In genomic region chr7:105736911-105737521, GRCm38 (mm10) we compare ENCODE assay signal across 8 mouse cellular contexts. TPM values are rescaled to one million over a fixed set of nuclear protein-coding genes. Genes with fewer than 3 reads are reported as not detected.
DNase-seq lines count a peak whose midpoint lies in the region; ATAC-seq and TF ChIP-seq lines count a peak whose summit lies in the region.

Gene Rrp8, minus strand, starts transcription at chr7:105737385.

- no peak for TF ChIP-seq CTCF in MEL (IDR thresholded peaks at IDR 0.05 in 2 of 3, conservative IDR thresholded peaks at IDR 0.05 in 1 of 3; ENCODE audit: control insufficient read depth in 1 of 3, insufficient read depth in 1 of 3, low read depth in 2 of 3, low read length in 3 of 3, poor library complexity in 1 of 3, severe bottlenecking in 1 of 3)

- no peak for TF ChIP-seq EP300 in MEL (IDR thresholded peaks at IDR 0.05; ENCODE audit: low read depth in 1 of 2, low read length in 2 of 2)

- H3K4me3 ChIP-seq in MEL (ENCODE audit: control insufficient read depth in 1 of 2, insufficient read depth in 1 of 2, low read depth in 2 of 2, low read length in 2 of 2): peak within 1 kb of the TSS; percentile 77 to 99
- H3K4me3 ChIP-seq in embryonic facial prominence, embryonic 10.5 days: peak within 1 kb of the TSS; percentile 78
- peak within 1 kb of the TSS; percentile 71 for H3K4me3 ChIP-seq in heart, embryonic 11.5 days (ENCODE audit: low read depth, low read length)
- peak within 1 kb of the TSS; percentile 90 for H3K4me3 ChIP-seq in kidney, embryonic 14.5 days (ENCODE audit: low read length)
- peak within 1 kb of the TSS; percentile 92 for H3K4me3 ChIP-seq in liver, embryonic 15.5 days (replicated peaks)

- WGBS in embryonic facial prominence, embryonic 10.5 days: under 1% methylated on average over 30 of the region's 30 CpGs
- under 1% methylated on average over 30 of the region's 30 CpGs for WGBS in heart, embryonic 11.5 days (ENCODE audit: insufficient replicate concordance)
- WGBS in kidney, embryonic 14.5 days: 0% methylated on average over 30 of the region's 30 CpGs
- under 1% methylated on average over 30 of the region's 30 CpGs for WGBS in liver, embryonic 15.5 days (ENCODE audit: insufficient replicate concordance)

- no peaks in the 10 kb centered on the region for H3K9me3 ChIP-seq in MEL (replicated peaks; ENCODE audit: insufficient read depth, low read length)
- H3K9me3 ChIP-seq in embryonic facial prominence, embryonic 10.5 days: no peaks in the 10 kb centered on the region
- H3K9me3 ChIP-seq in heart, embryonic 11.5 days (replicated peaks; ENCODE audit: control insufficient read depth, low read length): no peaks in the 10 kb centered on the region
- no peaks in the 10 kb centered on the region for H3K9me3 ChIP-seq in kidney, embryonic 14.5 days (ENCODE audit: control insufficient read depth, low read length)
- H3K9me3 ChIP-seq in liver, embryonic 15.5 days (replicated peaks): no peaks in the 10 kb centered on the region

- no peak; the same call in 1 of the 2 replicates for ATAC-seq in heart, embryonic 11.5 days (replicated peaks; ENCODE audit: insufficient number of reproducible peaks, low FRiP score, low TSS enrichment)
- 0 out of 2 replicates have a peak, but pooled peaks have one; percentile 1 for ATAC-seq in kidney, embryonic 14.5 days (ENCODE audit: low FRiP score, low TSS enrichment)
- ATAC-seq in liver, embryonic 15.5 days (ENCODE audit: insufficient read depth): peak; percentile 33

- no peak for TF ChIP-seq POLR2A in MEL (IDR thresholded peaks at IDR 0.05; ENCODE audit: control insufficient read depth in 1 of 2, insufficient read depth in 1 of 2, low read depth in 1 of 2, low read length in 2 of 2, poor library complexity in 1 of 2)

- H3K27ac ChIP-seq in MEL (ENCODE audit: control insufficient read depth, low read depth, low read length): peak within 1 kb of the TSS; percentile 74
- H3K27ac ChIP-seq in embryonic facial prominence, embryonic 10.5 days (replicated peaks): peak within 1 kb of the TSS; percentile 90
- H3K27ac ChIP-seq in heart, embryonic 11.5 days (ENCODE audit: low read depth, low read length): peak within 1 kb of the TSS; percentile 97
- peak within 1 kb of the TSS; percentile 83 for H3K27ac ChIP-seq in kidney, embryonic 14.5 days (ENCODE audit: low read depth, low read length)
- peak within 1 kb of the TSS; percentile 88 for H3K27ac ChIP-seq in liver, embryonic 15.5 days (replicated peaks)

- peak within 1 kb of the TSS; percentile 96 for H3K9ac ChIP-seq in MEL (ENCODE audit: control insufficient read depth, low read depth, low read length, poor library complexity, severe bottlenecking)
- H3K9ac ChIP-seq in heart, embryonic 11.5 days (ENCODE audit: low read depth, low read length): peak within 1 kb of the TSS; percentile 98
- peak within 1 kb of the TSS; percentile 90 for H3K9ac ChIP-seq in kidney, embryonic 14.5 days (ENCODE audit: low read depth, low read length)
- H3K9ac ChIP-seq in liver, embryonic 15.5 days: peak within 1 kb of the TSS; percentile 91

- H3K79me2 ChIP-seq in MEL (ENCODE audit: control insufficient read depth, insufficient read depth, low read length, poor library complexity): peaks cover 37% of the 10 kb centered on the region

- H3K36me3 ChIP-seq in MEL (ENCODE audit: control insufficient read depth in 1 of 2, insufficient read depth in 2 of 2, low read length in 2 of 2): peaks cover 12 to 23% of the 10 kb centered on the region in 2 experiments
- H3K36me3 ChIP-seq in embryonic facial prominence, embryonic 10.5 days (replicated peaks): peaks cover 55% of the 10 kb centered on the region
- peaks cover 34% of the 10 kb centered on the region for H3K36me3 ChIP-seq in heart, embryonic 11.5 days (ENCODE audit: control insufficient read depth, insufficient read depth, low read length)
- peaks cover 53% of the 10 kb centered on the region for H3K36me3 ChIP-seq in kidney, embryonic 14.5 days (ENCODE audit: control insufficient read depth, insufficient read depth, low read length)
- peaks cover 56% of the 10 kb centered on the region for H3K36me3 ChIP-seq in liver, embryonic 15.5 days (replicated peaks)

- H3K27me3 ChIP-seq in MEL (ENCODE audit: control insufficient read depth in 1 of 2, insufficient read depth in 2 of 2, low read length in 2 of 2): no peaks in the 10 kb centered on the region
- H3K27me3 ChIP-seq in embryonic facial prominence, embryonic 10.5 days (replicated peaks; ENCODE audit: low read depth, poor library complexity, severe bottlenecking): no peaks in the 10 kb centered on the region
- H3K27me3 ChIP-seq in heart, embryonic 11.5 days (ENCODE audit: control insufficient read depth, insufficient read depth, low read length): no peaks in the 10 kb centered on the region
- no peaks in the 10 kb centered on the region for H3K27me3 ChIP-seq in kidney, embryonic 14.5 days (ENCODE audit: control insufficient read depth, insufficient read depth, low read length)
- no peaks in the 10 kb centered on the region for H3K27me3 ChIP-seq in liver, embryonic 15.5 days

- H3K4me1 ChIP-seq in MEL (ENCODE audit: control insufficient read depth in 1 of 2, insufficient read depth in 2 of 2, low read length in 2 of 2): peaks cover 14 to 21% of the 10 kb centered on the region in 2 experiments
- H3K4me1 ChIP-seq in embryonic facial prominence, embryonic 10.5 days: peaks cover 40% of the 10 kb centered on the region
- peaks cover 23% of the 10 kb centered on the region for H3K4me1 ChIP-seq in heart, embryonic 11.5 days (ENCODE audit: control insufficient read depth, insufficient read depth, low read length)
- H3K4me1 ChIP-seq in kidney, embryonic 14.5 days (ENCODE audit: control insufficient read depth, insufficient read depth, low read length): peaks cover 22% of the 10 kb centered on the region
- peaks cover 47% of the 10 kb centered on the region for H3K4me1 ChIP-seq in liver, embryonic 15.5 days (replicated peaks)

- DNase-seq in B cell, adult 2 months: peak; percentile 43 to 52
- peak; percentile 71 for DNase-seq in MEL (ENCODE audit: low read depth, low spot score)
- DNase-seq in embryonic facial prominence, embryonic 10.5 days (ENCODE audit: low spot score): no peak
- peak; percentile 27 to 39 for DNase-seq in natural killer cell, adult 2 months (ENCODE audit: low spot score in 2 of 2)
- DNase-seq in urinary bladder, postnatal 14 days (ENCODE audit: low spot score): peak; percentile 32

- no peak for TF ChIP-seq RAD21 in MEL (IDR thresholded peaks at IDR 0.05; ENCODE audit: low read depth, low read length)

- peak within 1 kb of the TSS; percentile 78 for H3K4me2 ChIP-seq in heart, embryonic 11.5 days
- H3K4me2 ChIP-seq in kidney, embryonic 14.5 days (replicated peaks; ENCODE audit: low read depth, low read length): peak within 1 kb of the TSS; percentile 50
- peak within 1 kb of the TSS; percentile 95 for H3K4me2 ChIP-seq in liver, embryonic 15.5 days

TF ChIP-seq in MEL, 35 proteins besides CTCF, POLR2A, EP300 and RAD21:
- TF ChIP-seq SIN3A (IDR thresholded peaks at IDR 0.05; ENCODE audit: low read length) (peak; percentile 40), ZNF384 (IDR thresholded peaks at IDR 0.05; ENCODE audit: low read depth, low read length) (peak; percentile 83), BHLHE40 (IDR thresholded peaks at IDR 0.05; ENCODE audit: borderline replicate concordance, low read depth, low read length) (no peak), RCOR1 (IDR thresholded peaks at IDR 0.05; ENCODE audit: low read depth, low read length) (no peak)
TF ChIP-seq in MEL: peak in this region for 2.

RNA-seq across cellular contexts. Expression of gene Rrp8, which starts in this region (rescaled TPM):
- 43.7 and 54.2 TPM in 2 replicates for total RNA-seq in MEL (2012; rRNA removed)
- polyA plus RNA-seq in MEL (2012; ENCODE audit: insufficient read depth in 1 of 2, insufficient read length in 2 of 2, low read depth in 1 of 2, low replicate concordance in 2 of 2, missing spikeins in 1 of 2): 10 to 100 TPM in 1 of 2 experiments, not detected in 1; 66.9 TPM
- 45.3 and 45.4 TPM in 2 replicates for polyA plus RNA-seq in embryonic facial prominence, embryonic 10.5 days (2016; fragmentation: Nextera tagmentation; extraction: Ambion mirVana)
- polyA plus RNA-seq in heart, embryonic 11.5 days (2014; fragmentation: Nextera tagmentation; extraction: Ambion mirVana): 29.2 and 32.0 TPM in 2 replicates
- polyA plus RNA-seq in kidney, embryonic 14.5 days (2014; fragmentation: Nextera tagmentation; extraction: Ambion mirVana): 28.5 and 46.7 TPM in 2 replicates
- polyA plus RNA-seq in liver, embryonic 15.5 days (2015; fragmentation: Nextera tagmentation; extraction: Ambion mirVana): 10.7 and 12.6 TPM in 2 replicates
